In genomic region chr7:4629586-4629985, GRCm38 (mm10) we compare ENCODE assay signal across 16 mouse cellular contexts. TPM values are rescaled to one million over a fixed set of nuclear protein-coding genes. Genes with fewer than 3 reads are reported as not detected.
DNase-seq lines count a peak whose midpoint lies in the region; ATAC-seq and TF ChIP-seq lines count a peak whose summit lies in the region.
"Had no signal": no experiment of that assay in that cellular context is flagged by ENCODE, and none has a peak within 500 bp of the region (broad histone marks: within the 10 kb centered on the region; RNA-seq: fewer than 3 reads in every experiment).

No protein-coding gene starts in this region.

- peak overlapping the region; percentile 59 for H3K4me2 ChIP-seq in intestine, postnatal 0 days (replicated peaks; ENCODE audit: low read depth)
- no peak overlapping the region for H3K4me2 ChIP-seq in hindbrain, embryonic 11.5 days (replicated peaks; ENCODE audit: low read depth, low read length)

- H3K36me3 ChIP-seq in heart, embryonic 10.5 days: peaks cover 64% of the 10 kb centered on the region
- no peaks in the 10 kb centered on the region; the same call in none of the 2 replicates for H3K36me3 ChIP-seq in testis, adult 2 months (ENCODE audit: control insufficient read depth, insufficient read depth, low read length)
- peaks cover 48% of the 10 kb centered on the region for H3K36me3 ChIP-seq in intestine, postnatal 0 days (ENCODE audit: control insufficient read depth, insufficient read depth)
- peaks cover 42% of the 10 kb centered on the region for H3K36me3 ChIP-seq in small intestine, adult 2 months (ENCODE audit: control insufficient read depth, insufficient read depth, low read length)
- H3K36me3 ChIP-seq in hindbrain, embryonic 11.5 days (ENCODE audit: control insufficient read depth, insufficient read depth, low read length): peaks cover 12% of the 10 kb centered on the region; the same call in 1 of the 2 replicates

- H3K27me3 ChIP-seq in heart, embryonic 10.5 days (ENCODE audit: insufficient read depth, poor library complexity, severe bottlenecking): no peaks in the 10 kb centered on the region
- no peaks in the 10 kb centered on the region for H3K27me3 ChIP-seq in testis, adult 2 months (ENCODE audit: control insufficient read depth, insufficient read depth, low read length)
- no peaks in the 10 kb centered on the region for H3K27me3 ChIP-seq in intestine, postnatal 0 days (replicated peaks; ENCODE audit: control insufficient read depth, insufficient read depth, low read length)
- no peaks in the 10 kb centered on the region for H3K27me3 ChIP-seq in small intestine, adult 2 months (ENCODE audit: control insufficient read depth, insufficient read depth, low read length)
- no peaks in the 10 kb centered on the region for H3K27me3 ChIP-seq in hindbrain, embryonic 11.5 days (ENCODE audit: control insufficient read depth, insufficient read depth, low read length)

- no peak for DNase-seq in heart, embryonic 10.5 days (ENCODE audit: low spot score)
- no peak for DNase-seq in heart, adult 18-20 months
- no peak for DNase-seq in testis, postnatal 14 days (ENCODE audit: low spot score)
- no peak for DNase-seq in hindbrain, embryonic 11.5 days (ENCODE audit: low spot score)
- no peak for DNase-seq in layer of hippocampus, postnatal 14 days (ENCODE audit: low spot score in 2 of 2)
- DNase-seq: gastrocnemius, postnatal 10 days; right cerebral cortex, postnatal 14 days had no signal

- no peak for TF ChIP-seq CTCF in testis, adult 2 months (IDR thresholded peaks at IDR 0.05; ENCODE audit: control insufficient read depth, insufficient read depth, insufficient replicate concordance, low read depth, low read length)
- no peak for TF ChIP-seq CTCF in intestine, postnatal 0 days (IDR thresholded peaks at IDR 0.05; ENCODE audit: low read depth)
- no peak for TF ChIP-seq CTCF in small intestine, adult 2 months (IDR thresholded peaks at IDR 0.05; ENCODE audit: extremely low read depth, insufficient read length, insufficient replicate concordance, low read depth, low read length)

- peak; percentile 39 for ATAC-seq in intestine, postnatal 0 days
- ATAC-seq in hindbrain, embryonic 11.5 days (ENCODE audit: low FRiP score): no peak

- no peak for TF ChIP-seq POLR2A in testis, adult 2 months (IDR thresholded peaks at IDR 0.05; ENCODE audit: control insufficient read depth, low read depth, low read length)
- no peak for TF ChIP-seq POLR2A in small intestine, adult 2 months (IDR thresholded peaks at IDR 0.05; ENCODE audit: low read depth, low read length)

- H3K9ac ChIP-seq in intestine, postnatal 0 days (ENCODE audit: low read depth, low read length): no peak overlapping the region
- no peak overlapping the region for H3K9ac ChIP-seq in hindbrain, embryonic 11.5 days (ENCODE audit: low read depth, low read length)

- WGBS in heart, embryonic 10.5 days: 71% methylated on average over 5 of the region's 5 CpGs
- 52% methylated on average over 5 of the region's 5 CpGs for WGBS in intestine, postnatal 0 days
- 42% methylated on average over 5 of the region's 5 CpGs for WGBS in small intestine, adult 2 months
- 90% methylated on average over 5 of the region's 5 CpGs for WGBS in hindbrain, embryonic 11.5 days

- 0 out of 2 replicates have a peak, but pooled peaks cover 3% of the 10 kb centered on the region for H3K4me1 ChIP-seq in heart, embryonic 10.5 days
- no peaks in the 10 kb centered on the region for H3K4me1 ChIP-seq in testis, adult 2 months (ENCODE audit: control insufficient read depth, insufficient read depth, low read length)
- H3K4me1 ChIP-seq in intestine, postnatal 0 days (replicated peaks; ENCODE audit: control insufficient read depth, insufficient read depth, low read length): no peaks in the 10 kb centered on the region; the same call in 1 of the 2 replicates
- peaks cover 16% of the 10 kb centered on the region for H3K4me1 ChIP-seq in small intestine, adult 2 months (ENCODE audit: control insufficient read depth, insufficient read depth, insufficient read length, low read length)
- H3K4me1 ChIP-seq in hindbrain, embryonic 11.5 days (replicated peaks; ENCODE audit: control insufficient read depth, insufficient read depth, low read length): no peaks in the 10 kb centered on the region
- H3K4me1 ChIP-seq: forebrain, embryonic 10.5 days; midbrain, embryonic 10.5 days had no signal

- peak overlapping the region; percentile 15; the same call in 1 of the 2 replicates for H3K4me3 ChIP-seq in heart, embryonic 10.5 days
- peak overlapping the region; percentile 43 for H3K4me3 ChIP-seq in testis, adult 2 months (ENCODE audit: control insufficient read depth, low read depth, low read length)
- H3K4me3 ChIP-seq in intestine, postnatal 0 days (ENCODE audit: low read depth, low read length): peak overlapping the region; percentile 21
- H3K4me3 ChIP-seq in small intestine, adult 2 months (ENCODE audit: low read depth, low read length): peak overlapping the region; percentile 63
- no peak overlapping the region for H3K4me3 ChIP-seq in hindbrain, embryonic 11.5 days (ENCODE audit: low read depth, low read length)
- H3K4me3 ChIP-seq: forebrain, embryonic 10.5 days; left cerebral cortex, adult 2 months; midbrain, embryonic 10.5 days; myocyte had no signal

- no peaks in the 10 kb centered on the region for H3K9me3 ChIP-seq in heart, embryonic 10.5 days
- H3K9me3 ChIP-seq in intestine, postnatal 0 days (ENCODE audit: control insufficient read depth): no peaks in the 10 kb centered on the region
- H3K9me3 ChIP-seq in hindbrain, embryonic 11.5 days (ENCODE audit: control insufficient read depth, low read length): no peaks in the 10 kb centered on the region
- H3K9me3 ChIP-seq: forebrain, embryonic 10.5 days; midbrain, embryonic 10.5 days had no signal

- H3K27ac ChIP-seq in heart, embryonic 10.5 days: peak overlapping the region; percentile 77
- peak overlapping the region; percentile 16; the same call in 1 of the 2 replicates for H3K27ac ChIP-seq in testis, adult 2 months (ENCODE audit: control insufficient read depth, insufficient read depth, low read depth, low read length)
- peak overlapping the region; percentile 52 for H3K27ac ChIP-seq in intestine, postnatal 0 days (ENCODE audit: low read depth, low read length)
- peak overlapping the region; percentile 77 for H3K27ac ChIP-seq in small intestine, adult 2 months (ENCODE audit: insufficient read depth, low read depth, low read length)
- no peak overlapping the region for H3K27ac ChIP-seq in hindbrain, embryonic 11.5 days (ENCODE audit: low read depth, low read length)
- H3K27ac ChIP-seq: forebrain, embryonic 10.5 days; left cerebral cortex, adult 2 months; midbrain, embryonic 10.5 days had no signal

RNA-seq across cellular contexts. Expression of gene Tmem86b, which starts 1.6 kb away (rescaled TPM):
- 2.8 and 4.4 TPM in 2 replicates for polyA plus RNA-seq in heart, embryonic 10.5 days (2016; fragmentation: Nextera tagmentation; extraction: Ambion mirVana)
- total RNA-seq in heart, adult 18-20 months (2021): 1 to 10 TPM; 3.8 to 6.5 TPM
- polyA plus RNA-seq in testis, adult 2 months (2012; rRNA removed): 36.7 and 46.0 TPM in 2 replicates
- 25.1 and 31.4 TPM in 2 replicates for polyA plus RNA-seq in intestine, postnatal 0 days (2015; fragmentation: Nextera tagmentation; extraction: Ambion mirVana)
- polyA plus RNA-seq in small intestine, adult 2 months (2012; rRNA removed): 65.5 and 261 TPM in 2 replicates
- polyA plus RNA-seq in hindbrain, embryonic 11.5 days (2014; fragmentation: Nextera tagmentation; extraction: Ambion mirVana): 3.2 and 3.3 TPM in 2 replicates
- total RNA-seq in layer of hippocampus, postnatal 14 days (2021): 10 to 100 TPM; 15.0 to 18.4 TPM

RNA-seq across cellular contexts. Expression of gene Ptprh, which starts 25.7 kb away (rescaled TPM):
- not detected in 2 replicates for polyA plus RNA-seq in heart, embryonic 10.5 days (2016; fragmentation: Nextera tagmentation; extraction: Ambion mirVana)
- not detected for total RNA-seq in heart, adult 18-20 months (2021)
- 1.8 and 2.9 TPM in 2 replicates for polyA plus RNA-seq in testis, adult 2 months (2012; rRNA removed)
- 16.7 and 17.1 TPM in 2 replicates for polyA plus RNA-seq in intestine, postnatal 0 days (2015; fragmentation: Nextera tagmentation; extraction: Ambion mirVana)
- 52.0 and 151 TPM in 2 replicates for polyA plus RNA-seq in small intestine, adult 2 months (2012; rRNA removed)
- polyA plus RNA-seq in hindbrain, embryonic 11.5 days (2014; fragmentation: Nextera tagmentation; extraction: Ambion mirVana): 0.11 TPM in 1 of 2 replicates, not detected in the other
- under 1 TPM; 0.35 to 0.36 TPM for total RNA-seq in layer of hippocampus, postnatal 14 days (2021)
- total RNA-seq: gastrocnemius, postnatal 10 days had no signal
- polyA plus RNA-seq: C2C12; midbrain, embryonic 10.5 days; myocyte; urinary bladder, adult 2 months had no signal

RNA-seq across cellular contexts. Expression of gene Ppp6r1, which starts 29.2 kb away (rescaled TPM):
- polyA plus RNA-seq in heart, embryonic 10.5 days (2016; fragmentation: Nextera tagmentation; extraction: Ambion mirVana): 8.7 and 16.0 TPM in 2 replicates
- total RNA-seq in heart, adult 18-20 months (2021): 10 to 100 TPM; 69.2 to 70.4 TPM
- polyA plus RNA-seq in testis, adult 2 months (2012; rRNA removed): 137 and 154 TPM in 2 replicates
- polyA plus RNA-seq in intestine, postnatal 0 days (2015; fragmentation: Nextera tagmentation; extraction: Ambion mirVana): 4.7 and 5.8 TPM in 2 replicates
- polyA plus RNA-seq in small intestine, adult 2 months (2012; rRNA removed): 69.9 and 142 TPM in 2 replicates
- polyA plus RNA-seq in hindbrain, embryonic 11.5 days (2014; fragmentation: Nextera tagmentation; extraction: Ambion mirVana): 6.0 and 8.1 TPM in 2 replicates
- 100 to 1,000 TPM; 140 TPM for total RNA-seq in layer of hippocampus, postnatal 14 days (2021)

RNA-seq across cellular contexts. Expression of gene Hspbp1, which starts 55.3 kb away (rescaled TPM):
- 105 and 118 TPM in 2 replicates for polyA plus RNA-seq in heart, embryonic 10.5 days (2016; fragmentation: Nextera tagmentation; extraction: Ambion mirVana)
- 10 to 100 TPM; 33.8 to 38.5 TPM for total RNA-seq in heart, adult 18-20 months (2021)
- polyA plus RNA-seq in testis, adult 2 months (2012; rRNA removed): 64.3 and 65.6 TPM in 2 replicates
- 43.3 and 45.6 TPM in 2 replicates for polyA plus RNA-seq in intestine, postnatal 0 days (2015; fragmentation: Nextera tagmentation; extraction: Ambion mirVana)
- polyA plus RNA-seq in small intestine, adult 2 months (2012; rRNA removed): 23.4 and 29.0 TPM in 2 replicates
- polyA plus RNA-seq in hindbrain, embryonic 11.5 days (2014; fragmentation: Nextera tagmentation; extraction: Ambion mirVana): 112 and 114 TPM in 2 replicates
- 10 to 100 TPM; 89.0 to 94.8 TPM for total RNA-seq in layer of hippocampus, postnatal 14 days (2021)
